Mouse (Mus musculus): Measurements from ENCODE around the gene Zdhhc1. TPM values are rescaled to one million over a fixed set of nuclear protein-coding genes. Genes with fewer than 3 reads are reported as not detected.

Gene Zdhhc1
- polyA plus RNA-seq, 1 experiment, result 0.14 TPM

GRCm38 (mm10) chr8:105520521-105520920 lies 23.8 kb upstream of the Zdhhc1 start:
- H3K9me3 ChIP-seq (ENCODE audit: control insufficient read depth, low read length), result no peaks in the 10 kb centered on the region
- peaks cover 67% of the 10 kb centered on the region for H3K4me1 ChIP-seq (ENCODE audit: control insufficient read depth)
- H3K4me3 ChIP-seq (replicated peaks), result no peak overlapping the region
- H3K27me3 ChIP-seq (ENCODE audit: control insufficient read depth), result peaks cover 50% of the 10 kb centered on the region
- TF ChIP-seq GATA1 (IDR thresholded peaks at IDR 0.05; ENCODE audit: low read length), result no peak
- no peak for TF ChIP-seq TAL1 (IDR thresholded peaks at IDR 0.05; ENCODE audit: low read length)
- peaks cover 50% of the 10 kb centered on the region for H3K36me3 ChIP-seq (ENCODE audit: control insufficient read depth)

- Histone ChIP-seq H3K9me3 (ENCODE audit: control insufficient read depth, low read length) (no peaks in the 10 kb centered on the region), H3K36me3 (ENCODE audit: control insufficient read depth) (peaks cover 40% of the 10 kb centered on the region), H3K27me3 (ENCODE audit: control insufficient read depth) (peaks cover 57% of the 10 kb centered on the region), H3K4me1 (ENCODE audit: control insufficient read depth) (peaks cover 70% of the 10 kb centered on the region), H3K4me3 (replicated peaks) (no peak overlapping the region)
- no peak for TF ChIP-seq TAL1 (IDR thresholded peaks at IDR 0.05; ENCODE audit: low read length)
- no peak for TF ChIP-seq GATA1 (IDR thresholded peaks at IDR 0.05; ENCODE audit: low read length)
Observed at GRCm38 (mm10) chr8:105519591-105519990, 22.9 kb upstream of the Zdhhc1 start.

GRCm38 (mm10) chr8:105518436-105519313 lies 22.0 kb upstream of the Zdhhc1 start, which contains the start of gene Hsd11b2:
Gene Hsd11b2, plus strand, starts transcription at chr8:105518755.
- no peak for TF ChIP-seq TAL1 (IDR thresholded peaks at IDR 0.05; ENCODE audit: low read length)
- TF ChIP-seq GATA1 (IDR thresholded peaks at IDR 0.05; ENCODE audit: low read length), result no peak
- peaks cover 59% of the 10 kb centered on the region for H3K27me3 ChIP-seq (ENCODE audit: control insufficient read depth)
- no peaks in the 10 kb centered on the region for H3K9me3 ChIP-seq (ENCODE audit: control insufficient read depth, low read length)
- peak within 1 kb of the TSS; percentile 63 for H3K4me3 ChIP-seq (replicated peaks)
- H3K36me3 ChIP-seq (ENCODE audit: control insufficient read depth), result peaks cover 31% of the 10 kb centered on the region
- H3K4me1 ChIP-seq (ENCODE audit: control insufficient read depth), result peaks cover 68% of the 10 kb centered on the region

GRCm38 (mm10) chr8:105517346-105517745 lies 20.6 kb upstream of the Zdhhc1 start:
- H3K27me3 ChIP-seq (ENCODE audit: control insufficient read depth), result peaks cover 59% of the 10 kb centered on the region
- H3K9me3 ChIP-seq (ENCODE audit: control insufficient read depth, low read length), result no peaks in the 10 kb centered on the region
- H3K4me1 ChIP-seq (ENCODE audit: control insufficient read depth), result peaks cover 54% of the 10 kb centered on the region
- TF ChIP-seq TAL1 (IDR thresholded peaks at IDR 0.05; ENCODE audit: low read length), result no peak
- TF ChIP-seq GATA1 (IDR thresholded peaks at IDR 0.05; ENCODE audit: low read length), result no peak
- H3K4me3 ChIP-seq (replicated peaks), result no peak overlapping the region
- peaks cover 18% of the 10 kb centered on the region for H3K36me3 ChIP-seq (ENCODE audit: control insufficient read depth)

- H3K9me3 ChIP-seq (ENCODE audit: control insufficient read depth, low read length), result no peaks in the 10 kb centered on the region
- TF ChIP-seq GATA1 (IDR thresholded peaks at IDR 0.05; ENCODE audit: low read length), result no peak
- no peak for TF ChIP-seq TAL1 (IDR thresholded peaks at IDR 0.05; ENCODE audit: low read length)
- no peak overlapping the region for H3K4me3 ChIP-seq (replicated peaks)
- H3K4me1 ChIP-seq (ENCODE audit: control insufficient read depth), result peaks cover 44% of the 10 kb centered on the region
- peaks cover 6% of the 10 kb centered on the region for H3K36me3 ChIP-seq (ENCODE audit: control insufficient read depth)
- H3K27me3 ChIP-seq (ENCODE audit: control insufficient read depth), result peaks cover 59% of the 10 kb centered on the region
Observed at GRCm38 (mm10) chr8:105516018-105516645, 19.4 kb upstream of the Zdhhc1 start.

- Histone ChIP-seq H3K9me3 (ENCODE audit: control insufficient read depth, low read length) (no peaks in the 10 kb centered on the region), H3K4me3 (replicated peaks) (no peak overlapping the region), H3K4me1 (ENCODE audit: control insufficient read depth) (peaks cover 40% of the 10 kb centered on the region), H3K27me3 (ENCODE audit: control insufficient read depth) (peaks cover 49% of the 10 kb centered on the region), H3K36me3 (ENCODE audit: control insufficient read depth) (no peaks in the 10 kb centered on the region)
- no peak for TF ChIP-seq TAL1 (IDR thresholded peaks at IDR 0.05; ENCODE audit: low read length)
- no peak for TF ChIP-seq GATA1 (IDR thresholded peaks at IDR 0.05; ENCODE audit: low read length)
Observed at GRCm38 (mm10) chr8:105514656-105515055, 18.0 kb upstream of the Zdhhc1 start.

- no peak for TF ChIP-seq TAL1 (IDR thresholded peaks at IDR 0.05; ENCODE audit: low read length)
- TF ChIP-seq GATA1 (IDR thresholded peaks at IDR 0.05; ENCODE audit: low read length), result no peak
- H3K27me3 ChIP-seq (ENCODE audit: control insufficient read depth), result peaks cover 49% of the 10 kb centered on the region
- peaks cover 36% of the 10 kb centered on the region for H3K4me1 ChIP-seq (ENCODE audit: control insufficient read depth)
- no peak overlapping the region for H3K4me3 ChIP-seq (replicated peaks)
- H3K36me3 ChIP-seq (ENCODE audit: control insufficient read depth), result no peaks in the 10 kb centered on the region
- no peaks in the 10 kb centered on the region for H3K9me3 ChIP-seq (ENCODE audit: control insufficient read depth, low read length)
Observed at GRCm38 (mm10) chr8:105514194-105514593, 17.5 kb upstream of the Zdhhc1 start.

GRCm38 (mm10) chr8:105509997-105510735 lies 13.5 kb upstream of the Zdhhc1 start:
- H3K27me3 ChIP-seq (ENCODE audit: control insufficient read depth), result peaks cover 15% of the 10 kb centered on the region
- H3K4me3 ChIP-seq (replicated peaks), result no peak overlapping the region
- TF ChIP-seq TAL1 (IDR thresholded peaks at IDR 0.05; ENCODE audit: low read length) (no peak), GATA1 (IDR thresholded peaks at IDR 0.05; ENCODE audit: low read length) (no peak)
- no peaks in the 10 kb centered on the region for H3K9me3 ChIP-seq (ENCODE audit: control insufficient read depth, low read length)
- no peaks in the 10 kb centered on the region for H3K36me3 ChIP-seq (ENCODE audit: control insufficient read depth)
- peaks cover 12% of the 10 kb centered on the region for H3K4me1 ChIP-seq (ENCODE audit: control insufficient read depth)

- H3K36me3 ChIP-seq (ENCODE audit: control insufficient read depth), result no peaks in the 10 kb centered on the region
- peaks cover 8% of the 10 kb centered on the region for H3K27me3 ChIP-seq (ENCODE audit: control insufficient read depth)
- TF ChIP-seq TAL1 (IDR thresholded peaks at IDR 0.05; ENCODE audit: low read length) (no peak), GATA1 (IDR thresholded peaks at IDR 0.05; ENCODE audit: low read length) (no peak)
Observed at GRCm38 (mm10) chr8:105508758-105509157, 12.1 kb upstream of the Zdhhc1 start.

More at GRCm38 (mm10) chr8:105508758-105509157, 12.1 kb upstream of the Zdhhc1 start:
- no peaks in the 10 kb centered on the region for H3K9me3 ChIP-seq (ENCODE audit: control insufficient read depth, low read length)
- no peak overlapping the region for H3K4me3 ChIP-seq (replicated peaks)
- peaks cover 8% of the 10 kb centered on the region for H3K4me1 ChIP-seq (ENCODE audit: control insufficient read depth)

Data from erythroblast, embryonic 14.5 days (primary cell).